Mouse (Mus musculus): Measurements from ENCODE around the gene Cnr1.

Gene Cnr1

GRCm38 (mm10) chr4:33924234-33924888, at the start of gene Cnr1:
Gene Cnr1 (plus strand): TSS chr4:33924593.
- DNase-seq = peak; percentile 70

DNA sequence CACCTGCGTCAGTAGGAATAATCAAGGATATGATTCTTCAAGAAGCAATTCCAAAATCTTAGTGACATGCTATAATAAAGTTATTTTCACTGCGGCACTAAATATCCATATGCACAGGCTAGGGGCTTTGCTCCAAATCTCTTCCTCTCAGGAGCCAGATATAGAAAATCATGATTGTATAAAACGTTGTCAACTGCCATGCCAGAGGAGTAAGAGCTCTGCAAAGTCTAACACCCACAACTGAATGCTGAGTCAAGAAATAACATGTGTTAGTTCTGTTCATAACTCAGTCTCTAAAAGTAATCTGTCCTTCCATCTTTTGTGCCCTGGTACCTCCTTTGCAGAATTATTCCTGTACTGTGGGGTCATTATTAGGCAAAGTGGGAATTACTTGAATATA, 44.4 kb upstream of the Cnr1 start:
- DNase-seq = no peak

GRCm38 (mm10) chr4:33886026-33886425, 38.4 kb upstream of the Cnr1 start:
- DNase-seq = no peak

DNA sequence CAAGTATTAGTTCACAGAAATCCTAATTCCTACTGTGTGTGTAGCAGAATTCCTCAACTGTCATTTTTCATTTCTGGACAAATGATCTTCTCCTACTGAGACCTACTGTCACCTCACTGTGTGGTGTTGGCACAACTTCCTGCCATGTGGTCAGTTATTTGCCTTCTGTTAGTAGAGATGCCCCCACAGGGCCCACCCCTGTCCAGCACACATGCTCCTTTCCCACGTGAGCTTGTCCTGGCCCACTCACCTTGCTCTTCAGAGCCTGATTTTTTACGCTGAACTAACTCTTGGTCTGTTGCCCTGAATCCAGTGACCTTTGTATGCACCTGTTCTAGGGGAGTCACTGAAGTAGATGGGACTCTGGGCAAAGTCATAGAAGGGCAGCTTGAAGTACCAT, 34.4 kb upstream of the Cnr1 start:
- no peak for DNase-seq

GRCm38 (mm10) chr4:33892178-33892869, 32.1 kb upstream of the Cnr1 start:
- no peak for DNase-seq

- no peak for DNase-seq
Observed at GRCm38 (mm10) chr4:33893841-33894240, 30.6 kb upstream of the Cnr1 start.

DNA sequence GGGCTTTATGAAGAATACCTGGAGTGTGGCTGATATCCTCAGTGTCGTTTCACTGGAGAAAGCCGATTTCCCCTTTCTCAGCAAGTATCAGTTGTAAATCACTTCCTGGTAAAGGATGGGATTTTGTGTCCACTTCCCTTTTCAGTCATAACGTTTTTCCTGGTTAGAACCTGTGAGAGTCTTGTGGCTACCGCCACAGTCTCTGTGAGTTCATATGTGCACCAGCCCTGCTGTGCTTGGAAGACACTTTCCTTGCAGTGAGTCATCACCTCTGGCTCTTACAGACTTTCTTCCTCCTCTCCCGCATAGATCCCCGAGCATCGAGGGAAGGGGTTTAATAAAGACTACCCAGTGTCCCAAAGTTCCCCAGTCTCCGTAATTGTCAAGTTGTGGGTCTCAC, 29.3 kb upstream of the Cnr1 start:
- DNase-seq = no peak

DNA sequence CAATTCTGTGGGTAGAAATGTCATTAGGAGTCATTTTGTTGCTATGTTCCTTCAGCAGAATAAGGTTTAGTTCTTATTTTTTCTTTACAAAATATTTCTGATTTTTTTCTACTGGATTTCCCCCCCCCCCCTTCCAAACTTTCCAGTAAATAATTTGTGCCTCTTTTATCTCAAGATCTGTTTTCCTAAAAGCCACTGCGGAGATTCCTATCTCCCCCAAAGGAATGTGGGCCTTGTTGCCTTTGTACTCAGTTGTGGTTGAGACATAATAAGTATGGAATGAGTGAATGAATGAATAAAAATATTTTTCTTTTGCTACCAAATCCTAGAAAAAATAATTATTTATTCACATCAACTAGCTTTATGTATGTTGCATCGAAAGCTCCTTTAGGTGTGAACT, 28.9 kb upstream of the Cnr1 start:
- DNase-seq = no peak

- no peak for DNase-seq
Observed at GRCm38 (mm10) chr4:33901659-33902058, 22.7 kb upstream of the Cnr1 start.

DNA sequence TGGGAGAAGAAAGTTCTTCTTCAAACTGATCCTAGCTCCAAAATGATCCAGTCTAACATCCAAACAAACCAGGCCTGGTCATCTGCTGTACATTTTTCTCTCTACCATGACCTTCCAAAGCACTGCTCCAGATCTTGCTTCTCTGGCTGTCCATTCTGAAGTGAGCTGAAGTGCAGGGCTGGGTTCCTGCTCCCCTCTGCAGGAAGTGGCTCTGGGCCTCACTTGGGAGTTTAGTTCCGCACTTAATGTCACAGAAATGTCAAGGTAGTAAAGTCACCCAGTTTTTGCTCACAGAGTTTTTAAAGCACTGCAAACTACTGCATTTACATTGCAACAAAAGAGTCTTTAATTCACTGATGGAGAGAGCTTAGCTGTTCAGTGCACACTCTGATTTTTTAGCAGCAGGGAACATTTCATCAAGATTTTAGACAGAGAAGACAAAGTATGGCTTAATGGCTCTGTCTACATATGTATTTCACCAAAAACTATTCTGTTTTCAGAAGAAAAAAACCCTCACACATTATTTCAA, 20.5 kb upstream of the Cnr1 start:
- no peak for DNase-seq

DNA sequence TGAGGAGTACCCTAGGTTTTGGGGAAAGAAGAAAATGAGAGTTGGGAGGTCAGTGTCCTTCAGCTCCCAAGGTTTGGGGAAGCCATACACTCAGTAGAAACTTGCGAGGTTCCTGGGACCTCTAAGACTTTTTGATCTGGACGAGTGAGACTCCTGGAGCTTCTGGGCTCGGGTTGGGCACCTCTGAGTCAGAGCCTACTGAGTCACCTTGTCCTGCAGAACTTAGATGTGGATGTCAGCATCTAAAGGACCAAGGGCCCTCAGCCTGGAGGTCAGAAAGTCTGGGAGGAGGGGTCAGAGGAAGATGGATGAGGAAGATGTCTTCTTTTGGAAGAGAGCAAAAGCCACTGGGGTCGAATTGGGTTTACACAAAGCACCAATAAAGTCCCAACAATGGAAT, 19.6 kb upstream of the Cnr1 start:
- DNase-seq = no peak

- no peak for DNase-seq
Observed at GRCm38 (mm10) chr4:33908786-33909185, 15.6 kb upstream of the Cnr1 start.

DNA sequence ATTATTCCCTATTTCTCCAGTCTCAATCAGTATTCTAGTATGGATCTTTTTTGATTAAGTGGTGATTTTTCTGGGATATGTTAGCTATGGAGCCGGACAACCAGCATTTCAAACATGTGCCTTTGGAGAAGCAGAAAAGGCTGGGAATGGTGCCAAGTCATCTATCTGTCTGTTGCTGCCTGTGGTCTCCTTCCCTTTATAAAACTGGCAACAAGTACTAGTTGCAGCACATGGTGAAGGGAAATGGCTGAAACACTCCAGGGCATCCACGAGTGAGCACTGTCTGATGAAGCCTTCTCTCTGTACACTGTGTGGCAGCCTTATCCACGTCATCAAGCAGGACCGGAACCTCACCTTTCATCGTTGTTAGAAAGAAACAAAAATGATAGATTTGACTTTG, 8.7 kb upstream of the Cnr1 start:
- no peak for DNase-seq

- no peak for DNase-seq
Observed at GRCm38 (mm10) chr4:33920807-33921206, 3.6 kb upstream of the Cnr1 start.

DNA sequence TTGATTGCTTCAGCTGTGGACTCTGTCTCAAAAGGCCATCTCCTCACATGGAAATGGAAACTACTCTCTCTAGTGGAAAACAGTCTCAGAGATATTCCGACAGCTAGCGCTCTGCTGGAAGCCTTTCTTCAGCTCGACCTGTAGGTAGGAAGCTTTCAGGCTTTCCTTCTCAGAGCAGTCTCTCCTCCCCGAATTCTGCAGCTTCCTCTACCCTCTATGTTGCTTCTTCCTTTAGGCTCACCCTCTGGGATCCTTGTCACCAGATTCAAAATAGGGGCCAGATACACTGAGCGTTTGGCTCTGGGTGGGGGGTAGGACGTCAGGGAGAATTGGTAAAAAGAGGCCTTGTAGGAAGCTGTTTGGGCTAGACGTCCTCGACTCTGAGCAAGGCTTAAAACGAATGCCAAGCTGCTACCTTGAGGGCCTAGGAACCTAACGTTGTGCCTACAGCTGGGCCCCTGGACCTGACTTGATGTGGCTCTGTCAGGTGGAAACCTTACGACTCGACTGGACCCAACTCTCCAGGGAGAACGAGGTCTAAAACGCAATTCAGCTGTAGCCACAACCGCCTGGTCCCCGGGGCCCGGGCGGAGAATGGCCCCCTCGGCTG, 1.1 kb upstream of the Cnr1 start:
- no peak for DNase-seq

DNA sequence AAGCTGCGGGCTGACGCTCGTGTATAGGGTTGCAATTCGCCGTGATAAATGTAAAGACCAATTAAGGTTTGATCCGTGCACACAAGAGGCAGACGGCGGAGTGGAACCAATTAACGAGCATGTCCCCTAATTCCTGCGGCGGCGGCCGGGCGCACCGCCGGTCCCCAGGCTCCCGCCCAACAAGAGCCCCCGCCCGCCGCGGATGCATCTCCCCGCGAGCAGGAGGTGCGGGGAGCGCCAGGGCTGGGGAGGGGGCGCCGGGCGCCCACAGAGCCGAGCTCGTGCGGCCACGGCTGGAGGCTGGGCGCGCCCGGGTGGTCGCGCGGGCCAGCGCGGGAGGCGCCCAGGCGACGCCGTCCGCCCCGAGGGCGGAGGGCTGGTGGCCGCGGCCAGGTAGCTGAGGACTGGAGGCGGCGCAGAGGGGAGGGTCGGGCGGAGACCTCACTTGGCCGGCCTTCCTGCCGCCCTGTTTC, 596 bp upstream of the Cnr1 start:
- no peak for DNase-seq

DNA sequence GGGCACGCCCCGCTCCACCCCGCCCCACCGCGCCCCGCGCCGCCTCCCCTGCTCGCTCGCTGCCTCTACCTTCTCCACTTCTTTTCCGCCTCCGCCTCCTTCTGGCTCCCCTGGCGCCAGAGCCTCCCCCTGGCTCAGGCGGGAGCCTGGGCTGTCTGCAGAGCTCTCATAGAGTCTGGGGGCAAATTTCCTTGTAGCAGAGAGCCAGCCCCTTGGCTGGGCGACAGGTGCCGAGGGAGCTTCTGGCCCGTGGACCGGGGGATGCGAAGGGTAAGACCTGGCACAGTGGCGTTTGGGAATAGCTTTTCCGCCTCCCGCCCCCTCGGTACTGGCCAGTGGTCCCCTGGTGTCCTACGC, 474 bp downstream of the Cnr1 start:
- DNase-seq = no peak

- DNase-seq = no peak
Observed at GRCm38 (mm10) chr4:33925489-33925888, 1.1 kb downstream of the Cnr1 start.

DNA sequence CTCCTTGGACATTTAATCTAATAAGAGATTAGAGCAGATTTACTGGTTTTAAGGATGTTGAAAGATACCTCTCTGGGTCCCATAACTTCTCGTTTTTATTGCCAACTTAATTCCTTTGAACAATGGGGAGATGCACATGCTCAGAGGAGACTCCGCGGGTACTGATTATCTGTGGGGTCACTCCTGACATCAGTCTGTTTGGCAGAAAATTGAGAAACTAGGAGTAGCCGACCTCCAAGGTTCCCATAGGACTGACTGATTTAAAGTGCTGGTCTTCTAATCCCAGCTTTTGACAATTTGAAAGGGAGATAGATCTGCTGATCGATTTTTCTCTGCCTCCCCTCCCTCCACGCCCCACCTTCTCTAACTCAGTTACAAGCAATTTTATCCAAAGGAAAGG, 1.6 kb downstream of the Cnr1 start:
- DNase-seq = no peak

- DNase-seq = no peak
Observed at GRCm38 (mm10) chr4:33926730-33927263, 2.4 kb downstream of the Cnr1 start.

- DNase-seq = no peak
Observed at GRCm38 (mm10) chr4:33927644-33928043, 3.3 kb downstream of the Cnr1 start.

DNA sequence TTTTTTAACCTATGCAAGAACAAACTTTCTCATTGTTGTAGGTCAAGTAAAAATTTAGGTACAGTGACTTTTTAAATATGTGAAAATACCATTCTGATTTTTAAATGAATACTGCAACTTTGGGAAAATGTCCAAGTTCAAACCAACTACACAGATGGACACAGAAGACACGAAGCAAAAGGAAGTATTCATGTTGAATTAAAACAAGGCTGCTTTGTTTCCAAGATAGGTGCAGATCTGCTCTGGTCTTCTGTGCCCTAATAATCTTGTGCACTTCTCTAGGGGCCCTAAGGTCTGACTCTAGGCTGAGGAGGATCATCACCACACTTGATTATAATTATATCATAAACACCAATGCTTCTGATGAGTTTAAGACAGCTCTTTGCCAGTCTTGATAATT, 4.1 kb downstream of the Cnr1 start:
- DNase-seq = no peak

DNA sequence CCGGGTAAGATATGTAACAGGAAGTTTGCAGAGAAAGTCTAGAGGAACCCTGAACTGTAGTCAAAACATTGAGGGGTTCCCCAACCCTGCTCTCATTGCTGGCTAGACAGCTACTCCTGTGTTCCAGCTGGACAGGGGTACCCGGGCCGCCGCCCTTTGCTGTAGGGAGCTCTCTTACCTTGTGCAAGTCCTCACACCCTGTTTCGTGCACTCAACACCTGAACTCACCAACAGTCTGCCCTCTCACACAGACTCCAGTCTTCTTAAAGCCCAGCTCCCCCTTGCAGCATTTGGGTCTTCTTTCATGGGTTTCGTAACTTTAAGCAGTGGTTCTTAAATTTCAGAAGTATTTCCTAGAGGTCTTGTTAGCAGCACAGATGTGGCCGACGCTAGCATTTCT, 7.0 kb downstream of the Cnr1 start:
- DNase-seq = no peak

DNA sequence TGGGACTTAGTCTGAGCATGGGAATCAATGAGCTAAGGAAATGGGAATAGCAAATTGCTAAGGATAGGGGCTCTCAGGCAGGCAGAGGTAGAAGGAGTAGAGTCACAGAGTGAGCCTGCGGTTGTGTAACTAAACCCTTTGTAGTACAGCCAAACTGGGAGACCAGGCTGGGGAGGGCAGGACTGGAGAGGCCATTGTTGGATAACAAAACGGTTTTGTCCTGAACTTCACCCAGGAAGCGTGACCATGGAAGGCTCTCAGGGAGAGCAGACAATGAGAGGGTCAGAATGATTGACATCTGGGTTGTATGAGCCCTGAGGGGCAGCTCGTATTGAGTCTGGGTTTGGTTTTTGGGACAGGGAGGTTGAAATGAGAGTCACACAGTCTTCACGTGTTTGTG, 17.2 kb downstream of the Cnr1 start:
- DNase-seq = no peak
